Mouse (Mus musculus) bone marrow, adult 2 months (tissue): ENCODE measurements at regions not wholly inside any gene's neighbourhood (a gene's known extent, or its start where the extent isn't known, plus 50 kb on each side); places are given as distances from the start of the nearest gene placed in this dataset.

Source experiments
- CTCF ChIP-seq: fragments of 200-500 bp; IDR thresholded peaks from 2 replicates; pipeline ENCODE4 v1.5.1; 2011; ENCODE audit warnings: low read length, control low read depth; ENCODE audit not compliant: control insufficient read depth, insufficient read depth
- POLR2A ChIP-seq: fragments of 200-500 bp; IDR thresholded peaks from 2 replicates; pipeline ENCODE4 v1.6.1; 2011; ENCODE audit warnings: low read depth, mild to moderate bottlenecking, control low read depth, low read length, borderline replicate concordance; ENCODE audit not compliant: control insufficient read depth

DNA sequence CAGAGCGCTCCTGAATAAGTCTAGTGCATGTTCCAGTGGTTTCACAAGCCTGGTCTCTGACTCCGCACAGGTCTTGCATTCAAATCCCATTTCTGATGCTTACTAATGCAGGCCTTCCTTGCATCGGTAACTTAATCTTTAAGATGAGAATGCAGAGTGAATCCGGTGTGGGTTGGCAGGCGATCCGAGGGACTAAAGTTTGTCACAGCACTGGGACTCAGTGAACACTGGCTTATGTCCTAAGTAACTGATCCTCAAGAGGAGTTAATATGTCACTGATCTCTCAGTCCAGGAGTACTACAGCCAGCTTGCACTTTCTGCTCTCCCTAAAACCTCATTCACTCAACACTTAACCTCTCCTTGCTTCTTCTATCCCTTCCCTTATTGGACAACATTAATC lies 233.5 kb upstream of the Dynlrb2 start:
- TF ChIP-seq CTCF (no peak), POLR2A (no peak)
